Mouse (Mus musculus) brain, embryonic 14.5 days (tissue): ENCODE measurements around the gene Myo6. TPM values are rescaled to one million over a fixed set of nuclear protein-coding genes. Genes with fewer than 3 reads are reported as not detected.

Experiments used
- DNase-seq: peaks from one replicate; pipeline ENCODE4 v3.0.0-alpha.2; 2011; ENCODE audit warnings: low read depth
- CTCF ChIP-seq: fragments of 200-500 bp; IDR thresholded peaks from 2 replicates; pipeline ENCODE4 v1.5.1; 2012; ENCODE audit warnings: inconsistent platforms, mild to moderate bottlenecking, moderate library complexity, borderline replicate concordance; ENCODE audit not compliant: insufficient read depth, insufficient read length; ENCODE audit errors: extremely low read depth
- POLR2A ChIP-seq: fragments of 200-500 bp; IDR thresholded peaks from 2 replicates; pipeline ENCODE4 v1.6.1; 2012; ENCODE audit warnings: mild to moderate bottlenecking, inconsistent platforms, borderline replicate concordance; ENCODE audit not compliant: poor library complexity, insufficient read depth, insufficient read length, severe bottlenecking; ENCODE audit errors: extremely low read depth
- polyA plus RNA-seq: library from polyadenylated mRNA; depleted of rRNA; stranded (reverse); fragments of >200 nt; gene quantifications from 2 replicates; pipeline ENCODE4 v1.2.3, GENCODE M21; 2012

Myo6 gene
- polyA plus RNA-seq, 1 experiment = 17.1 TPM

GRCm38 (mm10) chr9:80282426-80282825 is 117.6 kb downstream of the Myo6 start:
- DNase-seq = no peak
- TF ChIP-seq POLR2A (no peak), CTCF (no peak)

GRCm38 (mm10) chr9:80284539-80285174 is 119.8 kb downstream of the Myo6 start:
- DNase-seq = no peak

GRCm38 (mm10) chr9:80286845-80287244 is 122.0 kb downstream of the Myo6 start:
- DNase-seq = no peak
- TF ChIP-seq CTCF (no peak), POLR2A (no peak)

More at GRCm38 (mm10) chr9:80284539-80285174, 119.8 kb downstream of the Myo6 start:
- TF ChIP-seq CTCF (no peak), POLR2A (no peak)

- peak; percentile 16; the same call in 1 of the 2 replicates for TF ChIP-seq CTCF
- TF ChIP-seq POLR2A = no peak
- peak; percentile 75 for DNase-seq
These were observed 128.3 kb downstream of the Myo6 start for GRCm38 (mm10) chr9:80293056-80293584.

- TF ChIP-seq POLR2A (no peak), CTCF (no peak)
- DNase-seq = peak; percentile 6
These were observed 131.3 kb downstream of the Myo6 start for GRCm38 (mm10) chr9:80296086-80296485.

DNA sequence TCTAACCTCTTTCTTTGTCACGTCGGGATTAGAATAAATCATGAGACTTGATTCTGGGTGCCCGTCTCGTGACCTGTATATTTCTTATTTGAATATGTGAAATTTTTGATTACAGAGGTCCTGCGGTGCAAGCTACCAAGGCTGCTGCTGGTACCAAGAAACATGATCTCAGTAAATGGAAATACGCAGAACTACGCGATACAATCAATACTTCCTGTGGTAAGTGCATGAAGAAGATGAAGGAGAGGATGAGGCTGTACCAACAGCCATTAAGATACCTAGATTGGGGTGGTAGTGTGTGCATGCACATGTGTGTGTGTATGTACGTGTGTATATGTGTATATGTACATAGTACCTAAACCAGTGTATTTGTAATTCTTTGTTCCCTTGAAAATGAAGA is 134.2 kb downstream of the Myo6 start:
- no peak for DNase-seq
- TF ChIP-seq CTCF (no peak), POLR2A (no peak)

DNA sequence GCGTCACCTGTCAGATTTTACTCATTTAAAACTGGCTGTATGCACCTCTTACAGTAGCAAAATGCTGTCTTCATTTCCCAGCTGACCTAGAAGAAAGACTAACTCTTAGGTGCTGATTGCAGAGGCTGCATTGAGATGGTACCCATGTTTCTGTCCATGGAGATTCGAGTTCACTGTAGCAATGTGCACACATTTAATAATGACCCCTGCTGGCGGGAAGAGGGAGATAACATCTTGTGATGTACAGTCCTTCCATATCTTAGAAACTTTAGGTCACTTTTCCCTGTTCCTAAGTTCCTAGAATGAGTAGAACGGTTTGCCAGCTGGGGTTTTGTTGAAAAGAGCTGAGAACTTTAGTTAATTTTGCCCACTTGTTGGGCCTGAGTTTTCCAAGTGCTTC is 138.7 kb downstream of the Myo6 start:
- TF ChIP-seq CTCF (peak; percentile 16; the same call in 1 of the 2 replicates), POLR2A (no peak)
- peak; percentile 35 for DNase-seq

- no peak for DNase-seq
- no peak for TF ChIP-seq POLR2A
- TF ChIP-seq CTCF = no peak
These were observed 141.6 kb downstream of the Myo6 start for GRCm38 (mm10) chr9:80306390-80306789.

- TF ChIP-seq POLR2A (no peak), CTCF (no peak)
These were observed 142.0 kb downstream of the Myo6 start for GRCm38 (mm10) chr9:80306853-80307252.

DNA sequence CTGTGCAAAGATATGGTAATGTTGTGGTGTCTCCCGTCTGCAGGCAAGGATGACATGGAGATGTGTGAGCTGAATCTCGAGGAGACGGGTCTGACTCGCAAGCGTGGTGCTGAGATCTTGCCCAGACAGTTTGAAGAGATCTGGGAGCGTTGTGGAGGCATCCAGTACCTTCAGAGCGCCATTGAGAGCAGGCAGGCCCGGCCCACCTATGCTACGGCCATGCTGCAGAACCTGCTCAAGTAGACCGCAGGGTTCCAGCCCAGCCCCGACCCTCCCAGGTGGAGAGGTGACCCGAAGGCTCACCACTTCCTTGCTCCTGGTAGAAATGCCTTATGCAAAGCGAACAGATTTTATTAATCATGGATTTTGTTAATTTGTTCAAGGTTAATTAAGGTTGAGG is 142.8 kb downstream of the Myo6 start:
- DNase-seq = peak; percentile 25
- TF ChIP-seq POLR2A (no peak), CTCF (no peak)

More at GRCm38 (mm10) chr9:80306853-80307252, 142.0 kb downstream of the Myo6 start:
- peak; percentile 78 for DNase-seq

GRCm38 (mm10) chr9:80313610-80314009 is 148.8 kb downstream of the Myo6 start:
- DNase-seq = no peak
- no peak for TF ChIP-seq CTCF
- no peak for TF ChIP-seq POLR2A

DNA sequence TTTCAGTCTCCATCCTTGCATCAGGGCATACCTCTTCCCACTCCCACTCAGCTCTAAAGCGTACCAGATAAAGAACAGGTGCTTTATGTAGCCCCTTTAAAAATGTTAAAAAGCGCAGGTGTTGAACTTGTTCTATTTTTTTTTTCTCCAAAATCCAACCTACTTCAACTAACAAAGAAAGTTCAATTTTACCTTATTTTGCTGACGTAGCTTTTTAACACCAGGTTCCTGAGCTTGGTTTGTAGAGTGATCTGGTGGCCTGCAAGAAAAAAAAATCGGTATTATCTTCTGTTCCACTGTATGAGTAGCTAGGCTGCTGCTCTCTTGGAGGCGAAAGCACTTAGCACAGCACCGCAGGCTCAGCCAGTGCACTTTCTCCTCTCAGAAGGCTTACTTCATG is 151.1 kb downstream of the Myo6 start:
- DNase-seq = no peak
- no peak for TF ChIP-seq CTCF
- no peak for TF ChIP-seq POLR2A
